Mouse (Mus musculus): ENCODE data around the gene Sgip1.

The Sgip1 gene

GRCm38 (mm10) chr4:102840062-102840798, 99.1 kb downstream of the Sgip1 start:
- DNase-seq (ENCODE audit: low read depth, low spot score), result no peak

GRCm38 (mm10) chr4:102840956-102841729, 100.0 kb downstream of the Sgip1 start:
- DNase-seq (ENCODE audit: low read depth, low spot score), result no peak

GRCm38 (mm10) chr4:102850498-102850897, 109.4 kb downstream of the Sgip1 start:
- DNase-seq (ENCODE audit: low read depth, low spot score), result no peak

GRCm38 (mm10) chr4:102851161-102851560, 110.1 kb downstream of the Sgip1 start:
- DNase-seq (ENCODE audit: low read depth, low spot score), result no peak

DNA sequence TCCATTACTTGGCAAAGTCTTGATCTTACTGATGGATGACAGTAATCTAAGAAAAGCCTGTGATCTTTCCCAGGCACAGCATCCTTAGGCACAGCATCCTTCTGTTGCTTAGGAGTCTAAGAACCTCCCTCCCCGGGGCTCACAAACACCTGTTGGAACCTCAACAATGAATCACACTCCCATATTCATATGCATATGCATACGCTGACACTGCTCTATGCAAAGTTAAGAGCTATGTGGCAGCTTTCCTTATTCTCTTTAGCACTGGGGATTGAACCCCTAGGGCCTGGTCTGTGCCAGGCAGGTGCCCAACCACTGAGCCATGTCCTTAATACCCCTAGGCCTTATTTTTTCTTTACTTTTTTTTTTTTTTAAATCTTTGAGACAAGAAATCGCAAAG, 111.2 kb downstream of the Sgip1 start:
- no peak for DNase-seq (ENCODE audit: low read depth, low spot score)

DNA sequence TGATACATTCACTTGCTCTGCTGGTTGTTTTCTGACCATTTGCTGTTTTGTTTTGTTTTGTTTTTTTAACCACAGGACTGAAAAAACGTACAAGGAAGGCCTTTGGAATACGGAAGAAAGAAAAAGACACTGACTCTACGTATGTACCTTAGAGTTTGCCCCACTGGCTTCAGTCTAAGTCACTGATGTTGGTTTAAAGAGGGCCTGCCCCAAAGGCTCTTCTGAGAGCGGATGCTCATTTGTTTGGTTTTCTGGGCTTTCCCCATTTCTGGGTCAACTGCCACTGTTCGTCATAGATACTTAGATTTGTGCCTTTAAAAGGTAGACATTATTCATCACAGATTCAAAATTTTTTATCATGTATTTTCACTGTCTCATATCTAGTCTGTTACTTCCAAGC, 111.7 kb downstream of the Sgip1 start:
- no peak for DNase-seq (ENCODE audit: low read depth, low spot score)

DNA sequence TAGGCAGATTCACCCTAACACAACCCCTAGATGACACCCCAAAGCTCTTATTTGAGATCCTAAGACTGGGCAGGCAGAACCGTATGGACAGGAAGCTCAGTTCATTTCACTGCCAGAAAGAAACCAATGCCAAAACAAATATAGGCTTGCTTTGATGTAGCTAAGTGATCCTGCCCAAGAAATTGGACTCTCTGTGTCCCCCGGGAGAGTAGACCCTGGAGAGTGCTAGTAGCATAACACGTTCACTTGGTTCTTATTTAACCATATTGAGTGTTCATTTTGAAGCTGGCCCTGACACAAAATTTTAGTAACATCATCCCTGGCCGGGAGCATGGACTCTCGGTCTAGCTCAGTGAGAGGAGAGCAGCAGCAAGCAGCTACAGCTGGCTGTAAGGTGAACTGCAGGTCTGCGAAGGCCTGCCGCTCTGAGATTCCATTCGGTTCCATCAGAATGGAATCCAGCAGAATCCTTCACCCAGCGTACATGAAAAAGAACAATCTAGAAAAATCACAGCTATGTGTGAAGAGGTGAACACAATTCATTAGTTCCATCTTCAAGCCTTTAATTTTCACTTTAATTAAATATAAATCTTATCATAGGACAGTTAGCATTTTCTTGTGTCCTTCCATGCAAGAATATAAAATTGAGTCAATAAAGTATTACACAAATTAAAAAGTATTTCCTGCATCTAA, 112.4 kb downstream of the Sgip1 start:
- no peak for DNase-seq (ENCODE audit: low read depth, low spot score)

- DNase-seq (ENCODE audit: low read depth, low spot score), result no peak
Observed at GRCm38 (mm10) chr4:102854928-102855892, 114.1 kb downstream of the Sgip1 start.

DNA sequence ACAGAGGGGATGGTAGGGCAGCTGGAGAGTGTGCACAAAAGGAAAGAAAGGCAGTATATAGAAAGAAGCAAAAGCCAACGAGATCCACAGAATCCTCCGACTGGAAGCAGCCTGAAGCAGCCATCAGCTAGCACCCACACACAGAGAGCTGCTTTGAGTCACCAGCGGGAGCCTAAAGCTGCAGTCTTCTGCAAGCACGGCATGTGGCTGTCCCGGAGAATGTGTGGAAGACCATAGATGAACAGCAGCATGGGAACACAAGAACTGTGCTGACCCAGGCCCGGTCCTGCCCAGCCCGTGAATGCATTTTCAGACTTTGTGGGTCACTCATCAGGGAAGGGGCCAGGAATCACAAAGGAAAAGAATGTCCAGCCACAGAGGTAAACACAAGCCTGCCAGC, 115.0 kb downstream of the Sgip1 start:
- DNase-seq (ENCODE audit: low read depth, low spot score), result no peak

- peak; percentile 26 for DNase-seq (ENCODE audit: low read depth, low spot score)
Observed at GRCm38 (mm10) chr4:102859259-102860194, 118.4 kb downstream of the Sgip1 start.

DNA sequence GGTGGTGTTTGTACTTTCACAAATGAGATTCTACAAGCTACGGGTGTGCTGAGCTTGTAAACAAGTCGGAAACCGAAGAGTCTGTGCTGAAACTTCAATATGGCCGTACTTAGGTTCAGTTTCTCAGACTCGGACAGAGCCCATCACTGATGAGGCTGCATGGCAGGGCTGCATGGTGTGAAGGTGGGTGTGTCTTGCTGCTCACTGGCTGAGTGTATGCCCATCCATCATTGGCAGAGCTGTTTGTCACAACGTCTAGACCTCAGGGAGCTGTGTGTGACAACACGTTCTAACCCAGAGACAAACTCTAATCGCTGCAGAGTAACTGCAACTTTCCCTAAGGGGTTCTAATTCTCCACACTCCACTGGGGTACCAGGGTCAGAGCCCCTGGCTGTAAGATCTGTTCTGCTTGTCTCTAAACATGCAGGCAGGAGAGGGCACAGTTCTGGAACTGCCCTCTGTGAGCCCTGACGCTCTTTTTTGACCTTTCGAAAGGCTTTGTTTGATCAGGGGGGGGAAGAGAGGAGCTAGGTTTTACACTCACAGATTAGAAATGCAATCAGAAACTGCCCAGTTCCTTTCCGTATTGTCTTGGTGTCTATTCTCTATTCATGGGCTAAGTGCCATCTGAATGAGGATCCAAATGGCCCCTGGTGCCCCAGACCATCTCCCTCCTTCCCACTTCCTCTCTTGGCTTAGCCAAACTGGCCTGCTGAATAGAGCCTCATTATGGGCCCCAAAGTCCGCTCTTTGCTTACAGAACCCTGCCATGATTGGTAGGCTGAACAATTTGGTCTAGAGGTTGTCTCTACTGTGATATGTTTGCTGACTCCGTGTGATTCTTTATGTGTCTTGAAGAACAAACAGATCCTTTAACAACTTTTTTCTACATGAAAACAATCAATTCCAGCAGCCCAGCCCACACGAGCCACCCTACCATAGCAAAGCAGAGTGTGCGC, 121.9 kb downstream of the Sgip1 start:
- DNase-seq (ENCODE audit: low read depth, low spot score), result no peak

GRCm38 (mm10) chr4:102866531-102866930, 125.4 kb downstream of the Sgip1 start:
- DNase-seq (ENCODE audit: low read depth, low spot score), result no peak

DNA sequence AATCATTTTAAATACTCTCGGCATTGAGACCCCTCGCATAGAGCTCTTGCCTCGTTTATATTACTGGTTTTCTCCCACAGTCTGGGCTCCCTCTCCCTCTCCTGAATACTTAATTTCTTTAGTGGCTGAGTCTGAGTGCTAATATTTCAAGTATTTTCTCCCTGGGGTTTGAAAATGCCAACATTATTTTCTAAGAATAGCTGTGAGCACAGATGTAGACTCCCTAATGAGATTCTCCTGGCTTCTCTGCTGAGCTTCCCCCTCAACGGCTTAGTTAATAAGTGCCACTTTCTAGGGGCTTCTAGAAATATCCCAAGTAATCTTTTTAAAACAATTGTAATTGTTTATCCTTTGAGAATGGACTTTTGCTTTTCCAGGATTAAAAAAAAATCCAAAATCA, 130.2 kb downstream of the Sgip1 start:
- no peak for DNase-seq (ENCODE audit: low read depth, low spot score)

GRCm38 (mm10) chr4:102883142-102883541, 142.0 kb downstream of the Sgip1 start:
- DNase-seq (ENCODE audit: low read depth, low spot score), result no peak

DNA sequence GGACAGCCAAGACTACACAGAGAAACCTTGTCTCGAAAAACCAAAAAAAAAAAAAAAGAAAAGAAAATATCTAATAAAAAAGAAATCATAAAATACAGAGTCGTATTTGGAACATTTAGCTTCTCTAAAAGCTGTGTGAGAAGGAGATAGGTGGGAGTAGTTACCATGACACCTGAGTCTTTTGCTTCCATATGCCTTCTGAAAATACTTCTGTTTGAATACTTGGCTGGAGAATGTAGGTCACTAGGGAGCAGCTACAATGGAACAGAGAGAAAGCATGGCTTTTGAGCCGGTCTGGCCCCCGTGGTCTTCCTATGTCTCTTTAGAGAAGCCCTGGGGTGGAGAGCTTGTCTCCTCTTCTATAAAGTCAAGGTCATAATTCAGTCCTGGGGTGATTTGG, 143.1 kb downstream of the Sgip1 start:
- DNase-seq (ENCODE audit: low read depth, low spot score), result no peak

DNA sequence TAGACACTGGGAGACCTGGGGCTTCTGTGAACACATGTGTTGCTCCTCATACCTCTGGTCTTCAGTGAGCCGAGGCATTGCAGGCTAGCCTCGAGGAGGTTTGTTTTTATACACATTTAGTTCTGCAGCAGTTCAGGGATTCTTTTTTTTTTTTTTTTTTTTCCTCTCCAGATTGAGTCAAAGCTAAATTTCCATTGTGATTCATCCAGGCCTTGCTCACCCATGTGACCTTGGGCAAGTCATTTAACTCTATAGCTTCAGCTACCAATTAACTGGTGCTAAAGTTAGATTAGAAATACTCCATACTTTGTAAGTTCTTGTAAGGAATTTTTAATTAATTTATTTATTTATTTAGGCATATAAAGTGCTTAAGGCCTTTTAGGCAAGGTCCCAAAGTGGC, 145.4 kb downstream of the Sgip1 start:
- DNase-seq (ENCODE audit: low read depth, low spot score), result no peak

DNA sequence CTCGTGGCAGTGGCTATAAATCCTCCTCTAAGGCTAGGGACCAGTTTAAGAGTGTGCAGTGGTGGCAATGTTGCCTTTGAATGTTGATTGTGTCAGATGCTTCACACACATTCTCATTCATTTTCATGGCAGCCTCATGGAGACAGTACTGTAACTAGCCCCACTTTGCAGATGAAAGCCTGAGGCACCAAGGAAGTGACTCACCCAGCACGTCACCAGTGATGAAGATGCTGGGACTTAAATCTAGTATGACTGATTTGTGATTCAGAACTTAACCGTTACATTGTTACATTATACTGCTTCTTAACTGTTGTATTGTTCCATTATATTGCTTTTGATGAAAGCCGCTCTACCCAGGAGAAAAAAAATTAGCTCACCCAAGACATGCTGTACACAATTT, 145.8 kb downstream of the Sgip1 start:
- peak; percentile 22 for DNase-seq (ENCODE audit: low read depth, low spot score)

DNA sequence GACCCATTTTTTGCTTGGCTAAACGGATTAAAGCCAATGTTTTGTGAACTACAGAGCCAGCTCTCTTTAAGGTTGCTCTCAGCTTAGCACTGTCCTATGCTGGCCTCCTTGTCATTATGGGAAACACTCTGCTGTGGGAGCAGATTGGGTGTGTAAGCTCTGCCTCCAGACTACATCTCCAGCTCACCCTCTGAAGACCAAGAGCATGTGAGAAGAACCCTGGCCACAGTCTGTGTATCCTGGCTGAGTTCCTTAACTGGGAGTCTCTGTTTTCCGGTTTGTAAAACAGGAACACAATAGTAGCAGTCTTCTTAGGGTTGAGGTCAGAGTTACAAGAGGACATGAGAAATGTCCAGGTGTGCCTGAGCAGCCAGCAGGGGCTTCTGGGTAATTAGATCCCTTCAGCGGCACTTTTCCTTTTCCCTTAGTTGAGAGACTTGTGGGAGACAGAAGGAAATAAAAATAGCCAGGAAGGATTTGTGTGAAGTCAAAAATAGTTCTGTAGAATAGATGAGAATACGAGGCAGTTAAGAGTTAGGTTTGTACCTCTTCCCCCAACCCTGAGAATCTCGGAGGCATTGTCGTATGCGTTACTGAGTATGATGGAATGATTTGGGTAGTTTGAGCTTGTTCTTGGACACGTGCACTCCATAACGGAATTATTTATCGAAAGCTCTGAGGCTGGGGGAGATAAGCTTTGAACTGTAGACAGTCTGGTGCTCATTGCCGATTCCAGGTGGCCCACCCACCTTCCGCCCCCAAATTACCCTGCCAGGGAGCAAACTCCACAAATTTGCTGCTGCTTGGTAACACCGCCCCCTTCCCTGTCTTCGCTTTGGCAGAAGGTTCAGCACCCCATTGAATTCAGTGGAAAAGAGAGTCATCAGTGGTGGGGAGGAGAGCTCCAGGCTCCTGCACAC, 146.9 kb downstream of the Sgip1 start:
- no peak for DNase-seq (ENCODE audit: low read depth, low spot score)
